Mouse (Mus musculus): ENCODE results near the gene Gm49378.

Gene Gm49378

DNA sequence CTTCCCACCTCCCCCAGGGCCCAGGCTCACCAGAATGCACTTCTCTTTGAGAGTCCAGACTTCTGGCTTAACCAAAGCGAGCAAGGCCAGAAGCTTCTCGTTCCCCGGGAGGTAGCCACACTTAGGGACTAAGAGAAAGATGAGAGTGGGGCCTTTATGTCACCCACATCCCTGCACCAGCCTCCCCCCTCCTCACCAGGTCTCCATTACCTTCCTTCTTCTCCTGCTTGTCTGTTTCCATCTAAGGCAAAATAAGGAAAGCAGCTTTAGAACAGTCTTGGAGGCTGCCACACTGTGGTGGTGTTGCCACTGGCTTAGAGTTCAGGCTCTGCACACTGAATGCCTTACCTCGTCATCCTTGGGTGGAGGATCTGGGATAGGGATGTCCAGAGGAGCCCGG is 48.4 kb downstream of the Gm49378 start:
- no peak for DNase-seq

DNA sequence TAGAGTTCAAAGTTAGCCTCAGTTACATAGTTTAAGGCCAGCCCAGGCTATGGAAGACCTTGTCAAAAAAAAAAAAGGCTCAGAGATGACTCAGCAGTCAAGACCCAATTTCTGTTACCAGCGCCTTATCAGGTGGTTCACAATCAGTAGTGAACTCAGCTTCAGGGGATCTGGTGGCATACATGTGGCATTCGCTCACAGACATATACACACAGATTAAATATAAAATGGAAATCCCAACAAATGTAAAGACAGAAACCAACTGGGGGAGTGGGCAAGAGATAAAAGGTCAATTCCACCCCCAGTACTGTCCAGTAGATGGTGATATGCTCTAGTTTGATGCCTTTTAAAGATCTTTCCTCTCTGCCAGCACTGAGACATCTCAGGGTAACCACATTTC is 51.5 kb downstream of the Gm49378 start:
- DNase-seq: no peak

DNA sequence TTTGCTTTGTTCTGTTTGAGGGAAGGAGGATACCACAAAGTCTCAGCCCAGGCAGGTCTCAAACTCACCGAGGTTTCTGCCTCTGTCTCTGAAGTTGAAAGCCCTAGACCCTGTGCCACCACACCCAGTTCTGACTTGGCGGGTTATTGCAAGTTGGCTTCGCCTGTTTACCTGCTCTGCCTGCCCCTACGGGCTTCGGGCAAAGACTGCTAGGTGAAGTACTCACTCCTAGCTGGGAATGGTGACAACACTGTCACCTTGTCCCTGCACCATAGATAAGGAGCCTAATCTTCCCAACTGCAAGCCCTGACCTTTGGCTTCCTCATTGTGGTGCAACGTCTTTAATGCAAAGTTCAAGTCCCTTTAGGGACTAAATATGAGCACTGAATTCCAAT is 52.1 kb downstream of the Gm49378 start:
- DNase-seq: no peak

DNA sequence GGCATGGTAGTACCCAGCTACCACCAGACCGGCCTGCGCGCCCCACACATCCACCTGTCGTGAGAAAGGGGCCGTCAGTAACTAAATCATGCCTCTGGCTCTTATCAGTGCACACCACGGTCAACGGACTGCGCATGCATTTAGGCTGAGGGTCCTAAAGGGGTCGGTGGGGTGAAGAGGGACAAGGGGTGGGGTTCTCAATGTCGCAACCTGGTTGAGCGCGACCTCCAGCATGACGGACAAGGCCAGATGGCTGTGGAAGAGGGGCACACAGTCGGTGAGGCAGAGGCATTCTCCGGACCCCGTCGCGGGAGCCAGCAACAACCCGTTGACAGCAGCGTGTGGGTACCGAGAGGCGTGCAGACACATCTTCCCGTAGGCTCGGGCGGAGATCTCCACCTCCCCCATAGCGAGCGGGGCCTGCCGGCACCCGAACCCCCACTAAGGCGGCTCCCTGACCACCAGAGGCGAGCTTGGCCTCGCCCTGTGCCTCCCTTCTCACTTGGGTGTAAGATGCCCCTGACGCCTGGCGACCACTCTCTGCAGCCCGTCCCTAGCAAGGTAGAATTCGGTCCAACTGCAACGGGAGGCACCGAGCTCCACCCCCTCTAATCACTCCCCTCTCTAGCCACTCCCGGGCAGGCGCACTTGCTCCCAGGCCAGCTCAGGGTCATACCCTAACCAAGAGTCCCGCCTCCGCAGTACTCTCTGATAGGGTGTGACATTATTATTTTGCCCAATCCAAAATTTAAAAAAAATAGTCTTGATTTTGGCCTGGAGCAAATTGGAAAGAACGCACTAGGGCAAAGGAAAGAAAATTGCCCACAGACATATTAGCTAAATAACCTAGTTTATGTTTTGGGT is 52.8 kb downstream of the Gm49378 start, which contains the start of gene Emc9:
TSS of gene Emc9 (minus strand) at position 601 of the 864 bp plus-strand sequence.
- DNase-seq: peak; percentile 88

DNA sequence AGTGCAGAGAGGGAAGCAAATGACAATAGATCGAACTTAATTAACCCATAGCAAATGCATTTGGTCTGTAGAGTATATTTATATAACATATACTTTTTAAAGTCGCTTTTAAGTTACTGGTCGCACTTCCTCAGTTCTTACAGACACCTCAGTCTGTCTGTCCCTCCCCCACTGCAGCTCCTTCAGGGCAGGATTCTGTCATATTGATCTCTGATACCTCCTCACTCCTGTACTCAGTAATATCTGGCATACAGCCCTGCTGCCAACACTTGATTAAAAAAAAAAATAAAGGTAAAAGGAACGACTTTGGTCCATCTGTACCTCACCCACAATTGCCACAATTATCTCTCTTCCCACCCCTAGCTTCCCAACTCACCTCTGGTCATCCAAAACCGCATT is 53.4 kb downstream of the Gm49378 start:
- DNase-seq: no peak

DNA sequence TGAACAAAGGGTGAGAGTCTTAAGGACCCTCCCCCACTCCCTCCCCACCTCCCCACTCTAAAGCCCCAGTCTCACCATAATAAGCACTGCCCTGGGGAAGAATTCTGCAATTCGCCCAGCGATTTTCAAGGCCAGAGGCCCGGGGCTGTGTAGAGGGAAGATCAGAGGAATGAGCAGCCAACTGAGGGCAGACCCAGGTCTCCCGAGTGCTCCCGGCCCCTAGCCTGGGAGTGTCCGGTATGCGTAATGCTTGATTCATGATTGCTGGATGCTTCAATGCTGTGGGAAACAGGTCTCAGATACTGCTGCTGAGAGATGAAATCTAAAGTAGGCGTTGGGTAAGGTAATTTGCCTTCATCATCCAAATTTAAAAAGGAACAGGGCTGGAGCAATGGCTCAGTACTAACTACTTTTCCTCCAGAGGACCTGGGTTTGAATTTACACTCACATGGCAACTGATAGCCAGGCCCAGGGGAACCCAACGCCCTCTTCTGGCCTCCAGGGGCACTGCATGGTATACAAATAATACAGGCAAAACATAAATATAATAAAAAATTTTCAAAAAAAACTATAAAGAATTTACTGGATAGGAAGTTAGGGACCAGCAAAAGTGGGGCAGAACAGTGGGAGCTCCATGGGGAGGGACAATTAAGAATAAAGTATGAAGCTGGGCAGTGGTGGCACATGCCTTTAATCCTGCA is 55.6 kb downstream of the Gm49378 start:
- no peak for DNase-seq

DNA sequence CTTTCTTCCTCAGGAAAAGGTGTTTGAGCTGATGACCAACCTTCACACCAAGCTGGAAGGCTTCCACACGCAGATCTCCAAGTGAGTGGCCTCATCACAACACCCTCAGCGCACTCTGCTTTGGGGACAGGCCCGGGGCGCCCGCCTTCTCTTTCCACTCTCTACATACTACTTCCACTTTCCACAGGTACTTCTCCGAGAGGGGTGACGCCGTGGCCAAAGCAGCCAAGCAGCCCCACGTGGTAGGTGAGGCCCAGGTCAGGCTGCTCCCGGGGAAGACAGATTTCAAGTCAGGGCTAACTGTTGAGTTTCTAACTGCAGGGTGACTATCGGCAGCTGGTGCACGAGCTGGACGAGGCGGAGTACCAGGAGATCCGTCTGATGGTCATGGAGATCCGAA is 57.0 kb downstream of the Gm49378 start:
- no peak for DNase-seq

DNA sequence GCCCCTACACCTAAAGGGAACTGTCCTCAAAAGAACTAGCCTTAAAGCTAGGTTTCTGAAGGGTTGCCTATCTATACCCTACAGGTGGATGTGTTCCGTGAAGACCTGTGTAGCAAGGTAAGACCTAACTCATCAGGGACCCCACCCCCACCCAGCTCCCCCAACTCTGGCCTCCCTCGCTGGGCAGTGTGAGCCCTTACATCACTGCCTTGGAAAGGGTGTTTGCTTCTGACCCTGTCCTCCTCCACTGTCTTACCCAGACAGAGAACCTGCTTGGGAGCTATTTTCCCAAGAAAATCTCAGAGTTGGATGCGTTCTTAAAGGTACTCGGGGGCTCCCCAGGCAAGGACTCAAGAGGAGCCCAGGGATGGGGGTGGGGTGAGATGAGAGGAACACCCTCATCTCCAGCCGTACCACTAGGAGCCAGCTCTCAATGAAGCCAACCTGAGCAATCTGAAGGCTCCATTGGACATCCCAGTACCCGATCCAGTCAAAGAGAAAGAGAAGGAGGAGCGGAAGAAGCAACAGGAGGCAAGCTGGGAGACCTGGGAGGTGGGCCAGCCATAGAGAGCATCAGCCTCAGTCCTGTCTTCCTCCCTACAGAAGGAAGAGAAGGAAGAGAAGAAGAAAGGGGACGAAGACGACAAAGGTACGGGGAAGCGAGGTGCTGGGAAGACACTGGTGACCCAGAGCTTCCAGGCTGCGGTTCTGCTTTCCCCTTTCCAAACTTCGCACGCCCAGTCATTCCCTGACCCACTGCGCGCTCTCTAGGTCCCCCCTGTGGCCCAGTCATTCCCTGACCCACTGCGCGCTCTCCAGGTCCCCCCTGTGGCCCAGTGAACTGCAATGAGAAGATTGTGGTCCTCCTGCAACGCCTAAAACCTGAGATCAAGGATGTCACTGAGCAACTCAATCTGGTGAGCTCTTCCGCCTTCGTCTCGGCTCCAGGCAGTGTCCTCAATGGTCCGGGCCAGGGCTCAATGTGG is 57.9 kb downstream of the Gm49378 start:
- no peak for DNase-seq
